Mouse (Mus musculus): ENCODE results near the gene Slc5a8.

Slc5a8 gene

GRCm38 (mm10) chr10:88885632-88886090 lies at the start of gene Slc5a8:
Gene Slc5a8 (plus strand): TSS chr10:88885992.
- no peak for DNase-seq (ENCODE audit: low read depth in 2 of 2, low spot score in 2 of 2)

GRCm38 (mm10) chr10:88848876-88849476 lies 36.8 kb upstream of the Slc5a8 start:
- DNase-seq (ENCODE audit: low read depth in 2 of 2, low spot score in 2 of 2) = no peak

GRCm38 (mm10) chr10:88849976-88850375 lies 35.8 kb upstream of the Slc5a8 start:
- no peak for DNase-seq (ENCODE audit: low read depth in 2 of 2, low spot score in 2 of 2)

- no peak for DNase-seq (ENCODE audit: low read depth in 2 of 2, low spot score in 2 of 2)
These were observed 32.5 kb upstream of the Slc5a8 start for GRCm38 (mm10) chr10:88853326-88853725.

GRCm38 (mm10) chr10:88860911-88861310 lies 24.9 kb upstream of the Slc5a8 start:
- DNase-seq (ENCODE audit: low read depth in 2 of 2, low spot score in 2 of 2) = no peak

GRCm38 (mm10) chr10:88861416-88861815 lies 24.4 kb upstream of the Slc5a8 start:
- DNase-seq (ENCODE audit: low read depth in 2 of 2, low spot score in 2 of 2) = no peak

GRCm38 (mm10) chr10:88862293-88862692 lies 23.5 kb upstream of the Slc5a8 start:
- no peak for DNase-seq (ENCODE audit: low read depth in 2 of 2, low spot score in 2 of 2)

GRCm38 (mm10) chr10:88866017-88866416 lies 19.8 kb upstream of the Slc5a8 start:
- DNase-seq (ENCODE audit: low read depth in 2 of 2, low spot score in 2 of 2) = no peak

GRCm38 (mm10) chr10:88874870-88875269 lies 10.9 kb upstream of the Slc5a8 start:
- no peak for DNase-seq (ENCODE audit: low read depth in 2 of 2, low spot score in 2 of 2)

- DNase-seq (ENCODE audit: low read depth in 2 of 2, low spot score in 2 of 2) = no peak
These were observed 8.4 kb upstream of the Slc5a8 start for GRCm38 (mm10) chr10:88877421-88877820.

- no peak for DNase-seq (ENCODE audit: low read depth in 2 of 2, low spot score in 2 of 2)
These were observed 2.1 kb upstream of the Slc5a8 start for GRCm38 (mm10) chr10:88883721-88884120.

- DNase-seq (ENCODE audit: low read depth in 2 of 2, low spot score in 2 of 2) = no peak
These were observed 956 bp upstream of the Slc5a8 start for GRCm38 (mm10) chr10:88884836-88885235.

- DNase-seq (ENCODE audit: low read depth in 2 of 2, low spot score in 2 of 2) = no peak
These were observed 322 bp downstream of the Slc5a8 start for GRCm38 (mm10) chr10:88886114-88886513.

- no peak for DNase-seq (ENCODE audit: low read depth in 2 of 2, low spot score in 2 of 2)
These were observed 2.6 kb downstream of the Slc5a8 start for GRCm38 (mm10) chr10:88888376-88888775.

GRCm38 (mm10) chr10:88891410-88891809 lies 5.6 kb downstream of the Slc5a8 start:
- no peak for DNase-seq (ENCODE audit: low read depth in 2 of 2, low spot score in 2 of 2)

GRCm38 (mm10) chr10:88892560-88893087 lies 6.8 kb downstream of the Slc5a8 start:
- DNase-seq (ENCODE audit: low read depth in 2 of 2, low spot score in 2 of 2) = no peak

- no peak for DNase-seq (ENCODE audit: low read depth in 2 of 2, low spot score in 2 of 2)
These were observed 11.2 kb downstream of the Slc5a8 start for GRCm38 (mm10) chr10:88897032-88897431.

- no peak for DNase-seq (ENCODE audit: low read depth in 2 of 2, low spot score in 2 of 2)
These were observed 64.0 kb downstream of the Slc5a8 start for GRCm38 (mm10) chr10:88949649-88950296.

- no peak for DNase-seq (ENCODE audit: low read depth in 2 of 2, low spot score in 2 of 2)
These were observed 64.5 kb downstream of the Slc5a8 start for GRCm38 (mm10) chr10:88950297-88950653.

GRCm38 (mm10) chr10:88960791-88961190 lies 75.0 kb downstream of the Slc5a8 start:
- no peak for DNase-seq (ENCODE audit: low read depth in 2 of 2, low spot score in 2 of 2)

GRCm38 (mm10) chr10:88968586-88968985 lies 82.8 kb downstream of the Slc5a8 start:
- no peak for DNase-seq (ENCODE audit: low read depth in 2 of 2, low spot score in 2 of 2)

- no peak for DNase-seq (ENCODE audit: low read depth in 2 of 2, low spot score in 2 of 2)
These were observed 85.3 kb downstream of the Slc5a8 start for GRCm38 (mm10) chr10:88970951-88971725.
